Mouse (Mus musculus): ENCODE data around the gene Pllp. TPM values are rescaled to one million over a fixed set of nuclear protein-coding genes. Genes with fewer than 3 reads are reported as not detected.

The Pllp gene
- 0.25 and 0.81 TPM in 2 replicates for total RNA-seq (2017)

- peak; percentile 20 for ATAC-seq (ENCODE audit: extremely low read depth, insufficient number of reproducible peaks, low FRiP score, poor library complexity, severe bottlenecking)
Observed at GRCm38 (mm10) chr8:94695994-94696384, at the start of gene Pllp. Gene Pllp, minus strand, starts transcription at chr8:94696278.

- no peak for ATAC-seq (ENCODE audit: extremely low read depth, insufficient number of reproducible peaks, low FRiP score, poor library complexity, severe bottlenecking)
Observed at GRCm38 (mm10) chr8:94745476-94746184, 49.6 kb upstream of the Pllp start, which contains the start of gene Ccl22. Gene Ccl22, plus strand, starts transcription at chr8:94745590.

- no peak for ATAC-seq (ENCODE audit: extremely low read depth, insufficient number of reproducible peaks, low FRiP score, poor library complexity, severe bottlenecking)
Observed at GRCm38 (mm10) chr8:94744972-94745371, 48.9 kb upstream of the Pllp start.

- no peak for ATAC-seq (ENCODE audit: extremely low read depth, insufficient number of reproducible peaks, low FRiP score, poor library complexity, severe bottlenecking)
Observed at GRCm38 (mm10) chr8:94744484-94744883, 48.4 kb upstream of the Pllp start.

GRCm38 (mm10) chr8:94741726-94742125 is 45.6 kb upstream of the Pllp start:
- no peak for ATAC-seq (ENCODE audit: extremely low read depth, insufficient number of reproducible peaks, low FRiP score, poor library complexity, severe bottlenecking)

- ATAC-seq (ENCODE audit: extremely low read depth, insufficient number of reproducible peaks, low FRiP score, poor library complexity, severe bottlenecking): no peak
Observed at GRCm38 (mm10) chr8:94740591-94740990, 44.5 kb upstream of the Pllp start.

- 0 out of 2 replicates have a peak, but pooled peaks have one; percentile 39 for ATAC-seq (ENCODE audit: extremely low read depth, insufficient number of reproducible peaks, low FRiP score, poor library complexity, severe bottlenecking)
Observed at GRCm38 (mm10) chr8:94739829-94740228, 43.8 kb upstream of the Pllp start.

- ATAC-seq (ENCODE audit: extremely low read depth, insufficient number of reproducible peaks, low FRiP score, poor library complexity, severe bottlenecking): no peak
Observed at GRCm38 (mm10) chr8:94735426-94736094, 39.5 kb upstream of the Pllp start.

GRCm38 (mm10) chr8:94734735-94735350 is 38.8 kb upstream of the Pllp start:
- no peak for ATAC-seq (ENCODE audit: extremely low read depth, insufficient number of reproducible peaks, low FRiP score, poor library complexity, severe bottlenecking)

GRCm38 (mm10) chr8:94733821-94734465 is 37.9 kb upstream of the Pllp start:
- ATAC-seq (ENCODE audit: extremely low read depth, insufficient number of reproducible peaks, low FRiP score, poor library complexity, severe bottlenecking): peak; percentile 48; the same call in 1 of the 2 replicates

GRCm38 (mm10) chr8:94729301-94729700 is 33.2 kb upstream of the Pllp start:
- no peak for ATAC-seq (ENCODE audit: extremely low read depth, insufficient number of reproducible peaks, low FRiP score, poor library complexity, severe bottlenecking)

GRCm38 (mm10) chr8:94725998-94726397 is 29.9 kb upstream of the Pllp start:
- no peak for ATAC-seq (ENCODE audit: extremely low read depth, insufficient number of reproducible peaks, low FRiP score, poor library complexity, severe bottlenecking)

- no peak for ATAC-seq (ENCODE audit: extremely low read depth, insufficient number of reproducible peaks, low FRiP score, poor library complexity, severe bottlenecking)
Observed at GRCm38 (mm10) chr8:94716841-94717240, 20.8 kb upstream of the Pllp start.

GRCm38 (mm10) chr8:94715871-94716270 is 19.8 kb upstream of the Pllp start:
- ATAC-seq (ENCODE audit: extremely low read depth, insufficient number of reproducible peaks, low FRiP score, poor library complexity, severe bottlenecking): no peak

GRCm38 (mm10) chr8:94714556-94714955 is 18.5 kb upstream of the Pllp start:
- ATAC-seq (ENCODE audit: extremely low read depth, insufficient number of reproducible peaks, low FRiP score, poor library complexity, severe bottlenecking): no peak

GRCm38 (mm10) chr8:94711160-94711718 is 15.2 kb upstream of the Pllp start:
- no peak for ATAC-seq (ENCODE audit: extremely low read depth, insufficient number of reproducible peaks, low FRiP score, poor library complexity, severe bottlenecking)

- ATAC-seq (ENCODE audit: extremely low read depth, insufficient number of reproducible peaks, low FRiP score, poor library complexity, severe bottlenecking): no peak
Observed at GRCm38 (mm10) chr8:94710336-94710735, 14.3 kb upstream of the Pllp start.

GRCm38 (mm10) chr8:94706732-94707395 is 10.8 kb upstream of the Pllp start:
- ATAC-seq (ENCODE audit: extremely low read depth, insufficient number of reproducible peaks, low FRiP score, poor library complexity, severe bottlenecking): no peak
